Mouse (Mus musculus) G1E (cell line): ENCODE data around the gene Ksr1.

Experiments
- CTCF ChIP-seq: IDR thresholded peaks from 2 replicates; pipeline ENCODE4 v1.5.1; 2012; ENCODE audit warnings: low read depth, low read length, inconsistent platforms, mixed read lengths
- GATA1 ChIP-seq: IDR thresholded peaks from 2 replicates; pipeline ENCODE4 v1.6.1; 2012; ENCODE audit warnings: borderline replicate concordance, low read length, inconsistent platforms, mixed read lengths
- GATA2 ChIP-seq: IDR thresholded peaks from 2 replicates; pipeline ENCODE4 v1.6.1; 2012; ENCODE audit warnings: low read depth, low read length, inconsistent platforms, borderline replicate concordance

- no peak for TF ChIP-seq GATA1
- no peak for TF ChIP-seq CTCF
- no peak for TF ChIP-seq GATA2
These were observed 14.2 kb downstream of the Ksr1 start for GRCm38 (mm10) chr11:79131949-79132411.
